Mouse (Mus musculus): ENCODE measurements at regions not wholly inside any gene's neighbourhood (a gene's known extent, or its start where the extent isn't known, plus 50 kb on each side); places are given as distances from the start of the nearest gene placed in this dataset.

- Histone ChIP-seq H3K4me1 (0 out of 2 replicates have a peak, but pooled peaks cover 5% of the 10 kb centered on the region), H3K27me3 (replicated peaks) (no peaks in the 10 kb centered on the region), H3K4me2 (no peak overlapping the region), H3K9ac (replicated peaks) (no peak overlapping the region), H3K27ac (replicated peaks) (no peak overlapping the region), H3K36me3 (no peaks in the 10 kb centered on the region), H3K9me3 (replicated peaks) (no peaks in the 10 kb centered on the region), H3K4me3 (replicated peaks) (no peak overlapping the region)
- 70% methylated on average over 4 of the region's 4 CpGs for WGBS
- ATAC-seq (ENCODE audit: low FRiP score), result no peak
Measured at GRCm38 (mm10) chr10:17355476-17355875, 367.5 kb upstream of the Cited2 start.

GRCm38 (mm10) chr10:17356041-17356440 lies 367.0 kb upstream of the Cited2 start:
- Histone ChIP-seq H3K27ac (replicated peaks) (no peak overlapping the region), H3K9me3 (replicated peaks) (no peaks in the 10 kb centered on the region), H3K4me1 (0 out of 2 replicates have a peak, but pooled peaks cover 5% of the 10 kb centered on the region), H3K9ac (replicated peaks) (no peak overlapping the region), H3K4me3 (replicated peaks) (no peak overlapping the region), H3K4me2 (no peak overlapping the region), H3K36me3 (no peaks in the 10 kb centered on the region), H3K27me3 (replicated peaks) (no peaks in the 10 kb centered on the region)
- 27% methylated on average over 3 of the region's 3 CpGs for WGBS
- ATAC-seq (ENCODE audit: low FRiP score), result no peak

GRCm38 (mm10) chr10:17362643-17363042 lies 360.4 kb upstream of the Cited2 start:
- Histone ChIP-seq H3K27me3 (replicated peaks) (no peaks in the 10 kb centered on the region), H3K9me3 (replicated peaks) (no peaks in the 10 kb centered on the region), H3K36me3 (no peaks in the 10 kb centered on the region), H3K27ac (replicated peaks) (no peak overlapping the region), H3K4me3 (replicated peaks) (no peak overlapping the region), H3K4me1 (peaks cover 4% of the 10 kb centered on the region; the same call in 1 of the 2 replicates), H3K9ac (replicated peaks) (no peak overlapping the region), H3K4me2 (no peak overlapping the region)
- WGBS, result 60% methylated on average over 3 of the region's 3 CpGs
- no peak for ATAC-seq (ENCODE audit: low FRiP score)

GRCm38 (mm10) chr10:17366042-17366740 lies 356.8 kb upstream of the Cited2 start:
- no peak overlapping the region for H3K4me2 ChIP-seq
- H3K4me3 ChIP-seq (replicated peaks), result no peak overlapping the region
- no peak overlapping the region for H3K9ac ChIP-seq (replicated peaks)
- H3K36me3 ChIP-seq, result no peaks in the 10 kb centered on the region
- no peaks in the 10 kb centered on the region for H3K27me3 ChIP-seq (replicated peaks)
- WGBS, result 79% methylated on average over 3 of the region's 3 CpGs
- no peak for ATAC-seq (ENCODE audit: low FRiP score)
- no peaks in the 10 kb centered on the region for H3K9me3 ChIP-seq (replicated peaks)
- no peak overlapping the region for H3K27ac ChIP-seq (replicated peaks)
- peaks cover 4% of the 10 kb centered on the region; the same call in 1 of the 2 replicates for H3K4me1 ChIP-seq

DNA sequence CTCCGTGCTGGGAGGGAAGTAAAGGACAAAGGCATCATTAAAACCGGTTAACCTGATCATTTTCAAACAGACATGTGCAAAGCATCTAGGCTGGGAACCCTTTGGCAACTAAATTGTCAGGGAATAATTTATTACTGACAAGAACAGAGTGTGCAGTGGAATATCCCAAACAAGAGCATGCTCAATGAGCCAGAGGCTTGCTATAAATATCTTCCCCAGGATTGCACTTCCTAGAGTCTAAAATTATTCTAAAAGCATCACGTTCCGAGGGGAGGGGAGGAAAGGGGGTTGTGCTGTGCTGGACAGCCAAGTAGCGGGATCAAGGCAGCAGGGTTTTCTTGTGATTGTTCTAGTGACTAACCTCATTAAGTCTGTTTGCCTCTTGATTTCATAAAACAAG lies 356.0 kb upstream of the Cited2 start:
- 7% methylated on average over 5 of the region's 5 CpGs for WGBS
- H3K36me3 ChIP-seq, result no peaks in the 10 kb centered on the region
- H3K4me3 ChIP-seq (replicated peaks), result no peak overlapping the region
- H3K9ac ChIP-seq (replicated peaks), result no peak overlapping the region
- H3K9me3 ChIP-seq (replicated peaks), result no peaks in the 10 kb centered on the region
- H3K27me3 ChIP-seq (replicated peaks), result no peaks in the 10 kb centered on the region
- peaks cover 4% of the 10 kb centered on the region; the same call in 1 of the 2 replicates for H3K4me1 ChIP-seq
- no peak overlapping the region for H3K4me2 ChIP-seq
- ATAC-seq (ENCODE audit: low FRiP score), result peak; percentile 72
- 0 out of 2 replicates have a peak overlapping the region, but pooled peaks have one; percentile 25 for H3K27ac ChIP-seq (replicated peaks)

DNA sequence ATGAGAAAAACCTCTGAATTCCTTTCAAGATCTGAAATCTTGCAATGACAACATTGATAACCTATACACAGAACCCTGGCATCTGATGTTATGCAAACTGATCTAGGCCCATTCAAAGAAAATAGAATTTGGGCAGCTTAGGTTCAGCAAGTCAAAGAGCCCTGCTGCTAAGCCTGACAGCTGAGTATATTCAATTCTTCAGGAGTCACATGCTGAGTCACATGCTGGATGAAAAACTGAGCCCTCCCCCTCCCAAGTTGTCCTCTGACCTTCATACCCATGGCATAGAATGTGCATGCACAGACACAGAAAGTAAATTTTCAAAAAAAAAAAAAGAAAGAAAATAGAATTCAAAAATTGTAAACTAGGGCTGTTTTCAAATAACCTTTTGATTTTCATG lies 355.6 kb upstream of the Cited2 start:
- no peak overlapping the region for H3K27ac ChIP-seq (replicated peaks)
- no peaks in the 10 kb centered on the region for H3K36me3 ChIP-seq
- ATAC-seq (ENCODE audit: low FRiP score), result no peak

DNA sequence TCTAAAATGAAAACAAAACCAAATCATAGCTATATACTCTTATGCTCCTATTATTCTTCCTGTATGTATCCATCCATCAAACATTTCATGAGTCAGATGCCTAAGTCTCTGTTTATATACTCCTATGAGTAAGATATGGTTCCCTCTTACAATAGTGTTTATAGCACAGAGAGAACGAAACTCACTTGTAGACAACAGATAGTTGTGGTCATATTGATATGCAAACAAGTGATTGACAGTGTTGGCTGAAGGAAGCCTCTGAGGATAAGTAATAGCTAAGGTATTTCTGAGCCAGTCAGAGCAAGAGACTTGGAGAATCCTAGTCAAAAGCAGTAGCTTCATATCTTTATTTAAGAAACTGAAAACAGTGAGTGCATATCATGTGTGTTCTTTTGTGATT lies 354.4 kb upstream of the Cited2 start:
- 96% methylated on average over 1 of the region's 1 CpGs for WGBS
- Histone ChIP-seq H3K27me3 (replicated peaks) (no peaks in the 10 kb centered on the region), H3K9ac (replicated peaks) (no peak overlapping the region), H3K4me1 (peaks cover 4% of the 10 kb centered on the region; the same call in 1 of the 2 replicates), H3K27ac (replicated peaks) (no peak overlapping the region), H3K36me3 (no peaks in the 10 kb centered on the region), H3K4me2 (no peak overlapping the region), H3K9me3 (replicated peaks) (no peaks in the 10 kb centered on the region), H3K4me3 (replicated peaks) (no peak overlapping the region)
- no peak for ATAC-seq (ENCODE audit: low FRiP score)

More for the DNA sequence above, 355.6 kb upstream of the Cited2 start:
- no peaks in the 10 kb centered on the region for H3K27me3 ChIP-seq (replicated peaks)
- H3K4me2 ChIP-seq, result no peak overlapping the region
- peaks cover 4% of the 10 kb centered on the region; the same call in 1 of the 2 replicates for H3K4me1 ChIP-seq
- no peak overlapping the region for H3K4me3 ChIP-seq (replicated peaks)
- no peak overlapping the region for H3K9ac ChIP-seq (replicated peaks)
- no peaks in the 10 kb centered on the region for H3K9me3 ChIP-seq (replicated peaks)

GRCm38 (mm10) chr10:17372905-17373304 lies 350.1 kb upstream of the Cited2 start:
- WGBS, result 74% methylated on average over 2 of the region's 2 CpGs
- H3K9me3 ChIP-seq (replicated peaks), result no peaks in the 10 kb centered on the region
- no peaks in the 10 kb centered on the region for H3K27me3 ChIP-seq (replicated peaks)
- no peak overlapping the region for H3K9ac ChIP-seq (replicated peaks)
- ATAC-seq (ENCODE audit: low FRiP score), result no peak
- H3K4me1 ChIP-seq, result no peaks in the 10 kb centered on the region
- H3K4me2 ChIP-seq, result no peak overlapping the region
- no peak overlapping the region for H3K4me3 ChIP-seq (replicated peaks)
- no peaks in the 10 kb centered on the region for H3K36me3 ChIP-seq
- no peak overlapping the region for H3K27ac ChIP-seq (replicated peaks)

DNA sequence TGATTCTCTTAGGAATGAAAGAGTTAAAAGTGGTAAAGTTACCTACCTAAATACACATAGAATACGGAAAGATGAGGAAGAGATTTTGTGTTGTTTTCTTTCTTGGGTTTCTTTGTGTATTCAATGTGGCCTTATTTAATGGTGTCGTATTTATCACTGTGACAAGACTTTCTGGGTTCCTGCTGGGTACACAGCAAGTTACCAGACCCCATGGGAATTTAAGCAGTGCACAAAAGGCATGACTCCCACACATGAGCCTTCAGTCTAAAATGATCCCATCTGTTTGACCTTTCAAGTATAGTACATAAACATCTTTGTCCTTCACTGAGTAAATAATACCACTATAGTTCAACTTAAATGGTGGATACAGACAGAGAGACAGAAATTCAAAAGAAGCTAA lies 349.0 kb upstream of the Cited2 start:
- Histone ChIP-seq H3K9me3 (replicated peaks) (no peaks in the 10 kb centered on the region), H3K4me1 (no peaks in the 10 kb centered on the region), H3K9ac (replicated peaks) (no peak overlapping the region), H3K4me2 (no peak overlapping the region), H3K27ac (replicated peaks) (no peak overlapping the region), H3K36me3 (no peaks in the 10 kb centered on the region), H3K4me3 (replicated peaks) (no peak overlapping the region), H3K27me3 (replicated peaks) (no peaks in the 10 kb centered on the region)
- 35% methylated on average over 2 of the region's 2 CpGs for WGBS
- ATAC-seq (ENCODE audit: low FRiP score), result no peak

- ATAC-seq (ENCODE audit: low FRiP score), result no peak
- no peak overlapping the region for H3K4me2 ChIP-seq
- H3K4me1 ChIP-seq, result no peaks in the 10 kb centered on the region
- no peak overlapping the region for H3K27ac ChIP-seq (replicated peaks)
- no peaks in the 10 kb centered on the region for H3K9me3 ChIP-seq (replicated peaks)
- no peak overlapping the region for H3K9ac ChIP-seq (replicated peaks)
- H3K4me3 ChIP-seq (replicated peaks), result no peak overlapping the region
- 91% methylated on average over 6 of the region's 6 CpGs for WGBS
- no peaks in the 10 kb centered on the region for H3K36me3 ChIP-seq
- H3K27me3 ChIP-seq (replicated peaks), result no peaks in the 10 kb centered on the region
Measured at GRCm38 (mm10) chr10:17382990-17383389, 340.0 kb upstream of the Cited2 start.

DNA sequence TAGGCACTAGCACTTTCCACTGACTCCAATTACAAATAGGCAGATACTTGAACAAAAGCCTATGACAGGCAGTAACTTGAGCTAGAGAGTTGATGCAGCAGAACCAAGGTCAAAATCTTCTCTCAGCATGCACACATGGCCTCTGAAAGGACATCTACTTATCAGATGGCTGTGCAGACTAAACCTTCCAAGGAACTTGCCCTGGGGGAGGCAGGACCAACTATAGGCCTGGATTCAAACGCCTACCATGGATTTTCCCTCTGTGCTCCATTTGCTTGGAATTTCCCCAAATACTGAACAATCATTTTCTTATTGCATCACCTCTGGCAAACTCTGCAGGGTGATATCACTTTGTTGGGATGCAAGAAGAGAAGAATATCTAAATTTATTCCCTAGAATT lies 337.8 kb upstream of the Cited2 start:
- 81% methylated on average over 1 of the region's 1 CpGs for WGBS
- no peak overlapping the region for H3K9ac ChIP-seq (replicated peaks)
- H3K36me3 ChIP-seq, result no peaks in the 10 kb centered on the region
- no peak overlapping the region for H3K4me2 ChIP-seq
- H3K27ac ChIP-seq (replicated peaks), result no peak overlapping the region
- H3K27me3 ChIP-seq (replicated peaks), result no peaks in the 10 kb centered on the region
- ATAC-seq (ENCODE audit: low FRiP score), result no peak
- H3K9me3 ChIP-seq (replicated peaks), result no peaks in the 10 kb centered on the region
- H3K4me3 ChIP-seq (replicated peaks), result no peak overlapping the region
- no peaks in the 10 kb centered on the region for H3K4me1 ChIP-seq

DNA sequence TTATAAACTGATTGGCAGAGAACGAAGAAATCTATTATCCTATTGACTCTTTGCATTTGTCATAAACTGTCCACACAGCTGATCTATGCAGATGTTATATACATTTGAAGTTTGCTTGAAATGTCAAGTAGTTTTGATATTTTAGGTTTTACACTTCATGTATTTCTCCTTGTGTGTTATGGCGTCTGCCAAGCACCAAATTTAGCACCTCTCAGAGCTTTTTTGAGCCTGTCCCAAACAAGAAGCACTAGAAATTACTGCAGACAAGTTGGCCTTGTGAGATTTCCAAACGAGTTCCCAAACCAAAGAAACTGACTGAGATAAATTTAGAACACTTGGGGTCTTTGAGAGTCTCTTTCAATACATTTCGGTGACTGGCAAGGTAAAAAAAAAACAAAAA lies 335.7 kb upstream of the Cited2 start:
- no peak for ATAC-seq (ENCODE audit: low FRiP score)
- H3K27ac ChIP-seq (replicated peaks), result no peak overlapping the region
- 0 out of 2 replicates have a peak, but pooled peaks cover 7% of the 10 kb centered on the region for H3K9me3 ChIP-seq (replicated peaks)
- WGBS, result 84% methylated on average over 4 of the region's 4 CpGs
- H3K4me1 ChIP-seq, result no peaks in the 10 kb centered on the region
- no peak overlapping the region for H3K4me2 ChIP-seq
- H3K9ac ChIP-seq (replicated peaks), result no peak overlapping the region
- H3K4me3 ChIP-seq (replicated peaks), result no peak overlapping the region
- H3K36me3 ChIP-seq, result no peaks in the 10 kb centered on the region
- H3K27me3 ChIP-seq (replicated peaks), result no peaks in the 10 kb centered on the region

Measured in neural tube, embryonic 15.5 days (tissue).